Mouse (Mus musculus) heart, postnatal 36 days (tissue): ENCODE results near the gene Pdzd2. TPM values are rescaled to one million over a fixed set of nuclear protein-coding genes. Genes with fewer than 3 reads are reported as not detected.

Experiments
- DNase-seq, 2 experiments: peaks; one replicate each; pipeline ENCODE4 v3.0.0; 2021 to 2022
- intact Hi-C: fragments of 180-260 bp; cut with DNase I; formaldehyde crosslinking; loops from one replicate; pipeline ENCODE4 v1.15.1; 2025
- total RNA-seq, 2 experiments: library from RNA; stranded (reverse); gene quantifications; 2 replicates each; pipeline ENCODE4 v1.2.3; 2021

Gene Pdzd2
- total RNA-seq, 2 experiments from 2014 or later = 86.3 to 104 TPM

GRCm38 (mm10) chr15:12735208-12735607 is 4.5 kb downstream of the Pdzd2 start:
- intact Hi-C loops = loop anchor here (5.0 kb wide), 3 partner anchors 43 to 363 kb away; no protein-coding TSS in a partner anchor
- no peak for DNase-seq

- intact Hi-C loops = no loop called here
- no peak for DNase-seq
Measured at GRCm38 (mm10) chr15:12734221-12734620, 5.5 kb downstream of the Pdzd2 start.

GRCm38 (mm10) chr15:12732613-12733012 is 7.1 kb downstream of the Pdzd2 start:
- no peak for DNase-seq
- intact Hi-C loops = no loop called here

GRCm38 (mm10) chr15:12728381-12728780 is 11.3 kb downstream of the Pdzd2 start:
- intact Hi-C loops = no loop called here
- DNase-seq = no peak

GRCm38 (mm10) chr15:12725256-12725655 is 14.5 kb downstream of the Pdzd2 start:
- intact Hi-C loops = no loop called here
- DNase-seq = no peak

GRCm38 (mm10) chr15:12721684-12722500 is 17.8 kb downstream of the Pdzd2 start:
- intact Hi-C loops = no loop called here
- DNase-seq = no peak

GRCm38 (mm10) chr15:12718819-12719218 is 20.9 kb downstream of the Pdzd2 start:
- no peak for DNase-seq
- intact Hi-C loops = no loop called here

GRCm38 (mm10) chr15:12717410-12717809 is 22.3 kb downstream of the Pdzd2 start:
- intact Hi-C loops = no loop called here
- DNase-seq = no peak

- intact Hi-C loops = no loop called here
Measured at GRCm38 (mm10) chr15:12716881-12717280, 22.8 kb downstream of the Pdzd2 start.

GRCm38 (mm10) chr15:12714322-12714721 is 25.4 kb downstream of the Pdzd2 start:
- peak in 1 of 2 experiments; percentile 10 for DNase-seq

More at GRCm38 (mm10) chr15:12716881-12717280, 22.8 kb downstream of the Pdzd2 start:
- DNase-seq = peak in 1 of 2 experiments; percentile 12

GRCm38 (mm10) chr15:12713216-12713615 is 26.5 kb downstream of the Pdzd2 start:
- intact Hi-C loops = no loop called here
- no peak for DNase-seq

More at GRCm38 (mm10) chr15:12714322-12714721, 25.4 kb downstream of the Pdzd2 start:
- intact Hi-C loops = no loop called here

- DNase-seq = peak in 1 of 2 experiments; percentile 26
- intact Hi-C loops = no loop called here
Measured at GRCm38 (mm10) chr15:12710036-12710435, 29.7 kb downstream of the Pdzd2 start.

- intact Hi-C loops = no loop called here
- no peak for DNase-seq
Measured at GRCm38 (mm10) chr15:12708297-12708696, 31.4 kb downstream of the Pdzd2 start.

GRCm38 (mm10) chr15:12706902-12707301 is 32.8 kb downstream of the Pdzd2 start:
- intact Hi-C loops = no loop called here
- no peak for DNase-seq

- peak; percentile 17 to 26 for DNase-seq
- intact Hi-C loops = no loop called here
Measured at GRCm38 (mm10) chr15:12700367-12700766, 39.4 kb downstream of the Pdzd2 start.

- intact Hi-C loops = no loop called here
- no peak for DNase-seq
Measured at GRCm38 (mm10) chr15:12697741-12698140, 42.0 kb downstream of the Pdzd2 start.

GRCm38 (mm10) chr15:12696889-12697288 is 42.8 kb downstream of the Pdzd2 start:
- intact Hi-C loops = no loop called here
- DNase-seq = no peak

GRCm38 (mm10) chr15:12689716-12690381 is 49.9 kb downstream of the Pdzd2 start:
- DNase-seq = peak in 1 of 2 experiments; percentile 18
- intact Hi-C loops = loop anchor here (5.0 kb wide), 1 partner anchor 47 kb away; the partner anchor contains the start of gene Pdzd2

- intact Hi-C loops = no loop called here
- peak in 1 of 2 experiments; percentile 14 for DNase-seq
Measured at GRCm38 (mm10) chr15:12682549-12682948, 57.2 kb downstream of the Pdzd2 start.

GRCm38 (mm10) chr15:12681891-12682290 is 57.8 kb downstream of the Pdzd2 start:
- intact Hi-C loops = no loop called here

GRCm38 (mm10) chr15:12680750-12681149 is 59.0 kb downstream of the Pdzd2 start:
- peak; percentile 19 to 22 for DNase-seq
- intact Hi-C loops = no loop called here

More at GRCm38 (mm10) chr15:12681891-12682290, 57.8 kb downstream of the Pdzd2 start:
- no peak for DNase-seq
